Mouse (Mus musculus) heart, adult 9 months (tissue): Measurements from ENCODE around the gene Tbc1d30.
"Not testable (repeated sequence)": the region's sequence is repeated elsewhere in the genome, so short reads cannot be mapped to it uniquely, and the experiment has no call there.

Experiments
- DNase-seq, 2 experiments: peaks; one replicate each; pipeline ENCODE4 v3.0.0; 2022; ENCODE audit warnings: low spot score in 2 of 2

The Tbc1d30 gene

GRCm38 (mm10) chr10:121365781-121366272 is 14.7 kb upstream of the Tbc1d30 start:
- peak; percentile 57 to 73 for DNase-seq

DNA sequence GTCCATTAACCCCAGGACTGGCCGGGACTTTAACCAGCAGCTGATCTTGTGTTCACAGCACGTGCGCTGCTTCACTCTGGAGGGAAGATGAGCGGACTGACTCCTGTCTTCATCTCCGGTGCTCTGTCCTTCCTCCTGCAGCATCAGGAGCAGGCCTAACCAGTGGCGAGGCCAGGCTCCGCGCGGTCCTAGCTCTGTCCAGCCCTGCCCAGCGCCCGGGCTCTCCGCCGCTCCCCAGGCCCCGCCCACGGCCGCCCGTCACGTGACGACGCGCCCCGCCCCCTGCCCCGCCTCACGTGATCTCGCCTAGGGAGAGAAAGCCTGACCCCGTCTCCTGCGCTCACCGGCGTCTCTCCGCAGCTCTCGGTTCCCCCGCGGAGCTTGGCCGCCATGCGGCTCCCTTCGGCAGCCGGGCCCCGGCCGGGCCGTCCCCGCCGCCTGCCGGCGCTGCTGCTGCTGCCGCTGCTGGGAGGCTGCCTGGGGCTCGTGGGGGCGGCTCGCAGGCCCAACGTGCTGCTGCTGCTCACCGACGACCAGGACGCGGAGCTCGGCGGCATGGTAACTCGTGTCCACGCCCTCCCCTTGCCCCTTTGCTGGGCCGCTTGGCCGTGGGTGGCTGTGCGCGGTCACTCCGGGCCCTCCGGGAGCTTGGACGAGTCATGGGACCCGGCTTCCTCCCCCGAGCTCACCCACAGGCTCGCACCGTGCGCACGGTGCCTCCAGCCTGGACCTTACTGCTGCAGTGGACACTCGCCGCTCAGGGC is 13.9 kb upstream of the Tbc1d30 start, which contains the start of gene Gns:
Gene Gns (plus strand): TSS at position 290 of the 764 bp plus-strand sequence.
- DNase-seq, result peak; percentile 70 to 76

DNA sequence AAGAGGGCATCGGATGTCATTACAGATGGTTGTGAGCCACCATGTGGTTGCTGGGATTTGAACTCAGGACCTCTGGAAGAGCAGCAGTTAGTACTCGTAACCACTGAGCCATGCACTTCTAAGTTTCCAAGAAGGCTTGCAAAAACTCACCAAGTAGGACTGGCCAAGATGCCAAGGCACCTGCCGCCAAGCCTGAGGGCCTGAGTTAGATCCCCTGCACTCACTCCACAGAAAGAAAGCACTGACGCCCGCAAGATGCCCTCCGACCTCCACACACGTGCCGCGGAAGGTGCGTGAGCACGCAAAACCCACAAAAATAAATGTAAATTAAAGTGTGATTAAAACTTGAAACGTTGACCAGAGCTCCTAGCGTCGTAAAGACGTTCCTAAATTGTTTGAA is 13.2 kb upstream of the Tbc1d30 start:
- DNase-seq, result no peak

GRCm38 (mm10) chr10:121363201-121363600 is 12.1 kb upstream of the Tbc1d30 start:
- DNase-seq, result no peak

GRCm38 (mm10) chr10:121360358-121360757 is 9.3 kb upstream of the Tbc1d30 start:
- no peak for DNase-seq

DNA sequence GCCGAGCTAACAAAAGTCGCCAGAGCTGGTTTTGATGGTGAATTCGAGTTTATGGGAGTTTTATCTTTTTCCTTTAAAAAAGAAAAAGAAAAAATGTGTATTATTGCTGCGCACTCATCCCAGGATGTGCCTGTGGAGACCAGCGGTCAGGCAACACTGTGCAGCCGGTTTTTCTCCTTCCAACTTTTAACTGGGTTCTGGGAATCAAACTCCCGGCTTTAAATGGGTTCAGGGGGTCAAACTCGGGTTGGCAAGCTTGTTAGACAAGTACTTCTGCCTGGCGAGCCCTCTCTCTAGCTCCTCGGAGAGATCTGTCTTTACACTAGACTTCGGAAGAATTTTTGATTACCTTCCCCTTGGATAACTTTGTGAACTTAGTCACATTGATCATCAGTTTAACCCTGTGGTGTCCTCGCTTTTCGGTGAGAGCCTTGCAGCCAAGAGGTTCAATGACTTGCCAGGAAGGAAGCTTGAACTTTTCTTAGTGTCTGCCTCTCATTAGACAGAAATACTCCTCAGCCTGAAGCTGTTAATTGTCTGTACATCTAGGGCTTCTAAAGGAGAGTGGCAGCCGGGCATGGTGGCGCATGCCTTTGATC is 713 bp upstream of the Tbc1d30 start:
- no peak for DNase-seq

GRCm38 (mm10) chr10:121350357-121351065 is 567 bp downstream of the Tbc1d30 start:
- DNase-seq, result no peak

- no peak for DNase-seq
Measured at GRCm38 (mm10) chr10:121349244-121349643, 1.8 kb downstream of the Tbc1d30 start.

- peak; percentile 24 to 38 for DNase-seq
Measured at GRCm38 (mm10) chr10:121343867-121344266, 7.2 kb downstream of the Tbc1d30 start.

- DNase-seq, result no peak
Measured at GRCm38 (mm10) chr10:121342260-121342659, 8.8 kb downstream of the Tbc1d30 start.

DNA sequence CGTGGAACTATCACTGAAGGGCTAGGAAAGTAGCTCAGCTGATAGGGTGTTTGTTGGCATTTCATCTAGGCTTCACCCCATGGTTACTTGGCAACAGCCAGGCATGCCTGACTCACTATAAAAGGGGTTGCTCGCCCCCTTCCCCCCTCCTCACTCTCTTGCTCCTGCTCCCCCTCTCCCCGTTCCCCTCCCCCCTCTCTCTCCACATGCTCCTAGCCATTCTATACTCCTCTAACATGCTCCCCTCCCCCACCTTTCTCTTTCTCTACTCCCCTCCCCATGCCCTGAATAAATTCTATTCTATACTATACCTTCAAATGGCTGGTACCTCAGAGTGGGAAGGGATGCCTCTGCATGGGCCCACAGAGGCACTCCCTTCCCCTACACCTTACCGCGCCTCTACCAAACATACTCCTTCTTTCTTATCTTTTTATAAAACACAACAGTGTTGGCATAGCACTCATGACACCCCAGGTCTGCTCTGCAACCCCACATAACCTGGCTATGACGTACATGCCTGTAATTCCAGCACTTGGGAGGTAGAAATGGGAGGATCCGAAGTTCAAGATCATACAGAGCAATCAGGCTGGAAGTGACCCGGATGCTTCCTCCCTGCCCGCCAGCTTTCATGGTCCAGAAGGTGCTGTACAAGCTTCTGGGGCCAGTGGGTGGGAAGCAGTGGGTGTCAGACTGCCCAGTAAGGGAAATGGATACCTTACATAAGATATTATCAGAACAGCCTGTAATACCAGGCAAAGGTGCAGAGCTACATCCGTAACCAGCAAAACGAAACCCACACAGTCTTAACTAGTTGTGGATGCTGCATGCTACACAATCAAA is 10.1 kb downstream of the Tbc1d30 start:
- no peak for DNase-seq

DNA sequence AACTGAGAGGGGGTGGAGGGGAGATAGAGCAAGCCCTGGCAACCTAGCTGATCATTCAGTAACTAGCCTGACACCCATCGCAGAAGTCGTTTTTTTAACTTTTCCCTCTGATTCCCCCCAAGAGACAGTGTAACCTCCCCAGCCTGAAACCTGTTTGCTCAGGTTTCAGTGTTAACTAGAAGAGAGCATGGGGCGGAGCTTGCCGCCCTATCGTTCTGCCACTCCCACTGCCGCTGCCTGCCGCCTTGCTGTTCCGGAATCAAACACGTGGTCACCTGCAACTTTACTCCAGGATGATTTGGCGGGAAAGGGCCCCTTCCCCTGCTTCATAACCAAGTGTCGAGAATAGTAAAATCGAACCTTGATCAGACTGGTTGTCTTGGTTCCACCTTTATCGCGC is 14.5 kb downstream of the Tbc1d30 start:
- not testable (repeated sequence) for DNase-seq

GRCm38 (mm10) chr10:121334576-121334975 is 16.5 kb downstream of the Tbc1d30 start:
- peak; percentile 28 to 41 for DNase-seq

GRCm38 (mm10) chr10:121330940-121331339 is 20.1 kb downstream of the Tbc1d30 start:
- DNase-seq, result peak in 1 of 2 experiments; percentile 41

GRCm38 (mm10) chr10:121329586-121329985 is 21.5 kb downstream of the Tbc1d30 start:
- DNase-seq, result no peak

GRCm38 (mm10) chr10:121326167-121326566 is 24.9 kb downstream of the Tbc1d30 start:
- DNase-seq, result no peak

DNA sequence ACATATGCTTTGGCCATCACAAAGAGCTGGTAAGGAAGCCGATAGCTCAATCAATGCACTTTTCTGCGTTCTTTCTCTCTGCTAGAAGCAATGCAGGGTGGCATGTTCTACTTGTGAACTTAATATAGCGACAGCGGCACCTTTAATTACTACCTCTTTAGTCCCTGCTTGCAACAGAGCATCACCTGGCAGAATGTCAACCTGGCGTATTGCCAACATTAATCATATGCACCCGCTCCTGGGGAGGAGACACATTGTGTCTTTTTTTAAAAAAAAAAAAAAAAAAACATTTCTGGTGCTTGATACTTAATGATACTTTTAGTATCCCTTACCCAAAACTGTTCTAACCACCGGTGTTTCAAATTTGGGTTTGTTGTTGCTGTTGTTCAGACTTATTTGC is 27.6 kb downstream of the Tbc1d30 start:
- no peak for DNase-seq

- DNase-seq, result no peak
Measured at GRCm38 (mm10) chr10:121318397-121318950, 32.6 kb downstream of the Tbc1d30 start.

- no peak for DNase-seq
Measured at GRCm38 (mm10) chr10:121316361-121316760, 34.7 kb downstream of the Tbc1d30 start.

GRCm38 (mm10) chr10:121315321-121316283 is 35.5 kb downstream of the Tbc1d30 start:
- peak; percentile 35 to 47 for DNase-seq
